Mouse (Mus musculus) right cerebral cortex, postnatal 10 days (tissue): ENCODE measurements around the gene Prl3d2.
"Not testable (repeated sequence)": the region's sequence is repeated elsewhere in the genome, so short reads cannot be mapped to it uniquely, and the experiment has no call there.

Source experiments
- DNase-seq, 2 experiments: peaks; one replicate each; pipeline ENCODE4 v3.0.0; 2021; ENCODE audit warnings: low spot score in 2 of 2

Prl3d2 gene

DNA sequence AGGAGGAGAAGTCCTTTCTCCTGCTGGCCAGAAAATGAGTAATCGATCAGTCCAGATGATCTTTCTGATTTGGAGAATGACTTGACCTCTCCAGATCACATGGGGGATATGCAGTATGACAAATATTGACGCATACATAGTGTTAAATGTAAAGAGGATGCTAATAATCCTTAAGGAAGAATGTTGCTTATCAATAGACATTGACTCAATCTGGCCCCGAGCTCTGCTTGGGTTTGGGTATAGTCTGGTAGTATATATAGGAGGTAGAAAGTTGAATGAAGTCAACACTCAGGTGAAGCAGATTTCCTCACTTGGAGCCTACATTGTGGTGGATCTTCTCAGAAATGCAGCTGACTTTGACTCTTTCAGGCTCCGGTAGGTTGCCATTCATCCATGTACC is at the start of gene Prl3d2:
Prl3d2 (plus strand) TSS at position 301 of the 400 bp plus-strand sequence.
- DNase-seq, result not testable (repeated sequence)

DNA sequence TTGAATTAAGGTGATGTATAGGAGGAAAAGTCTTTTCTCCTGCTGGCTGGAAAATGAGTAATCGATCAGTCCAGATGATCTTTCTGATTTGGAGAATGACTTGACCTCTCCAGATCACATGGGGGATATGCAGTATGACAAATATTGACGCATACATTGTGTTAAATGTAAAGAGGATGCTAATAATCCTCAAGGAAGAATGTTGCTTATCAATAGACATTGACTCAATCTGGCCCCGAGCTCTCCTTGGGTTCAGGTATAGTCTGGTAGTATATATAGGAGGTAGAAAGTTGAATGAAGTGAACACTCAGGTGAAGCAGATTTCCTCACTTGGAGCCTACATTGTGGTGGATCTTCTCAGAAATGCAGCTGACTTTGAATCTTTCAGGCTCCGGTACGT is 27.6 kb upstream of the Prl3d2 start, which contains the start of gene Prl3d1:
Prl3d1 (plus strand) TSS at position 301 of the 400 bp plus-strand sequence.
- DNase-seq, result not testable (repeated sequence)

GRCm38 (mm10) chr13:27148264-27148663 is 26.8 kb downstream of the Prl3d2 start:
- DNase-seq, result no peak

- DNase-seq, result not testable (repeated sequence)
Observed at GRCm38 (mm10) chr13:27156490-27156889, 35.0 kb downstream of the Prl3d2 start, which contains the start of gene Prl3d3. Gene Prl3d3 (plus strand): TSS chr13:27156790.
